Mouse (Mus musculus): ENCODE measurements around the gene Ccnb1. TPM values are rescaled to one million over a fixed set of nuclear protein-coding genes. Genes with fewer than 3 reads are reported as not detected.
A peak's percentile ranks its signal among the peaks of the same experiment; 100 is the strongest.

The Ccnb1 gene
- 159 and 183 TPM in 2 replicates for polyA plus RNA-seq (2015; fragmentation: Nextera tagmentation; extraction: Ambion mirVana)

GRCm38 (mm10) chr13:100786414-100786867 is at the start of gene Ccnb1:
Gene Ccnb1 (minus strand): TSS chr13:100786570.
- peak within 1 kb of the TSS; percentile 94 for H3K4me2 ChIP-seq
- H3K27me3 ChIP-seq = no peaks in the 10 kb centered on the region
- H3K9ac ChIP-seq = peak within 1 kb of the TSS; percentile 72
- peaks cover 20% of the 10 kb centered on the region; the same call in 1 of the 2 replicates for H3K36me3 ChIP-seq
- no peaks in the 10 kb centered on the region for H3K9me3 ChIP-seq (replicated peaks)
- H3K4me3 ChIP-seq = peak within 1 kb of the TSS; percentile 81
- under 1% methylated on average over 35 of the region's 35 CpGs for WGBS
- peaks cover 26% of the 10 kb centered on the region for H3K4me1 ChIP-seq (replicated peaks)
- H3K27ac ChIP-seq = peak within 1 kb of the TSS; percentile 51; the same call in 1 of the 2 replicates
- ATAC-seq (replicated peaks; ENCODE audit: insufficient number of reproducible peaks, insufficient read depth, low FRiP score, low read depth) = peak; percentile 98

- no peak for ATAC-seq (replicated peaks; ENCODE audit: insufficient number of reproducible peaks, insufficient read depth, low FRiP score, low read depth)
- Histone ChIP-seq H3K27ac (no peak overlapping the region), H3K4me3 (no peak overlapping the region), H3K27me3 (no peaks in the 10 kb centered on the region), H3K9me3 (replicated peaks) (no peaks in the 10 kb centered on the region), H3K4me2 (no peak overlapping the region), H3K36me3 (no peaks in the 10 kb centered on the region), H3K4me1 (replicated peaks) (peaks cover 18% of the 10 kb centered on the region), H3K9ac (no peak overlapping the region)
These were observed 48.4 kb upstream of the Ccnb1 start for GRCm38 (mm10) chr13:100834777-100835176.

- peaks cover 20% of the 10 kb centered on the region for H3K4me1 ChIP-seq (replicated peaks)
- no peak for ATAC-seq (replicated peaks; ENCODE audit: insufficient number of reproducible peaks, insufficient read depth, low FRiP score, low read depth)
- peak overlapping the region; percentile 46 for H3K4me2 ChIP-seq
- 61% methylated on average over 6 of the region's 6 CpGs for WGBS
- peak overlapping the region; percentile 88 for H3K4me3 ChIP-seq
- H3K9me3 ChIP-seq (replicated peaks) = no peaks in the 10 kb centered on the region
- H3K27me3 ChIP-seq = no peaks in the 10 kb centered on the region
- no peak overlapping the region for H3K9ac ChIP-seq
- H3K27ac ChIP-seq = no peak overlapping the region
- no peaks in the 10 kb centered on the region for H3K36me3 ChIP-seq
These were observed 47.3 kb upstream of the Ccnb1 start for GRCm38 (mm10) chr13:100833640-100834002.

- WGBS = under 1% methylated on average over 94 of the region's 94 CpGs
These were observed 46.6 kb upstream of the Ccnb1 start, which contains the start of gene Slc30a5 for GRCm38 (mm10) chr13:100832741-100833639. Gene Slc30a5 (minus strand): TSS chr13:100833427.

GRCm38 (mm10) chr13:100832188-100832587 is 45.8 kb upstream of the Ccnb1 start:
- no peak for ATAC-seq (replicated peaks; ENCODE audit: insufficient number of reproducible peaks, insufficient read depth, low FRiP score, low read depth)
- H3K36me3 ChIP-seq = peaks cover 9% of the 10 kb centered on the region; the same call in 1 of the 2 replicates
- WGBS = 3% methylated on average over 8 of the region's 8 CpGs
- H3K4me2 ChIP-seq = peak overlapping the region; percentile 77
- no peaks in the 10 kb centered on the region for H3K9me3 ChIP-seq (replicated peaks)
- H3K4me1 ChIP-seq (replicated peaks) = peaks cover 20% of the 10 kb centered on the region
- peak overlapping the region; percentile 95 for H3K27ac ChIP-seq
- no peaks in the 10 kb centered on the region for H3K27me3 ChIP-seq
- H3K9ac ChIP-seq = peak overlapping the region; percentile 79
- H3K4me3 ChIP-seq = peak overlapping the region; percentile 88

More at GRCm38 (mm10) chr13:100832741-100833639, 46.6 kb upstream of the Ccnb1 start, which contains the start of gene Slc30a5:
- peak within 1 kb of the TSS; percentile 77 for H3K4me2 ChIP-seq
- no peaks in the 10 kb centered on the region for H3K27me3 ChIP-seq
- H3K4me3 ChIP-seq = peak within 1 kb of the TSS; percentile 88
- ATAC-seq (replicated peaks; ENCODE audit: insufficient number of reproducible peaks, insufficient read depth, low FRiP score, low read depth) = peak; percentile 98
- H3K9me3 ChIP-seq (replicated peaks) = no peaks in the 10 kb centered on the region
- H3K9ac ChIP-seq = peak within 1 kb of the TSS; percentile 79
- H3K4me1 ChIP-seq (replicated peaks) = peaks cover 20% of the 10 kb centered on the region
- H3K36me3 ChIP-seq = peaks cover 4% of the 10 kb centered on the region; the same call in 1 of the 2 replicates
- peak within 1 kb of the TSS; percentile 95 for H3K27ac ChIP-seq

GRCm38 (mm10) chr13:100831123-100831522 is 44.8 kb upstream of the Ccnb1 start:
- Histone ChIP-seq H3K36me3 (peaks cover 17% of the 10 kb centered on the region; the same call in 1 of the 2 replicates), H3K27ac (peak overlapping the region; percentile 9), H3K9ac (peak overlapping the region; percentile 25; the same call in 1 of the 2 replicates), H3K4me3 (peak overlapping the region; percentile 88), H3K4me1 (replicated peaks) (peaks cover 20% of the 10 kb centered on the region), H3K4me2 (peak overlapping the region; percentile 77), H3K9me3 (replicated peaks) (no peaks in the 10 kb centered on the region), H3K27me3 (no peaks in the 10 kb centered on the region)
- 77% methylated on average over 6 of the region's 6 CpGs for WGBS
- no peak for ATAC-seq (replicated peaks; ENCODE audit: insufficient number of reproducible peaks, insufficient read depth, low FRiP score, low read depth)

GRCm38 (mm10) chr13:100825627-100826410 is 39.4 kb upstream of the Ccnb1 start:
- Histone ChIP-seq H3K4me3 (no peak overlapping the region), H3K27me3 (no peaks in the 10 kb centered on the region), H3K36me3 (peaks cover 58% of the 10 kb centered on the region), H3K9me3 (replicated peaks) (no peaks in the 10 kb centered on the region), H3K4me2 (no peak overlapping the region), H3K4me1 (replicated peaks) (peaks cover 6% of the 10 kb centered on the region), H3K9ac (no peak overlapping the region), H3K27ac (no peak overlapping the region)
- no peak for ATAC-seq (replicated peaks; ENCODE audit: insufficient number of reproducible peaks, insufficient read depth, low FRiP score, low read depth)
- 88% methylated on average over 9 of the region's 9 CpGs for WGBS

- H3K36me3 ChIP-seq = peaks cover 66% of the 10 kb centered on the region
- no peaks in the 10 kb centered on the region for H3K9me3 ChIP-seq (replicated peaks)
- no peak overlapping the region for H3K9ac ChIP-seq
- 92% methylated on average over 3 of the region's 3 CpGs for WGBS
- no peak overlapping the region for H3K4me2 ChIP-seq
- no peak overlapping the region for H3K27ac ChIP-seq
- no peak overlapping the region for H3K4me3 ChIP-seq
- no peaks in the 10 kb centered on the region for H3K27me3 ChIP-seq
- no peak for ATAC-seq (replicated peaks; ENCODE audit: insufficient number of reproducible peaks, insufficient read depth, low FRiP score, low read depth)
- peaks cover 2% of the 10 kb centered on the region; the same call in 1 of the 2 replicates for H3K4me1 ChIP-seq (replicated peaks)
These were observed 38.5 kb upstream of the Ccnb1 start for GRCm38 (mm10) chr13:100824916-100825315.

- no peak for ATAC-seq (replicated peaks; ENCODE audit: insufficient number of reproducible peaks, insufficient read depth, low FRiP score, low read depth)
- Histone ChIP-seq H3K4me3 (no peak overlapping the region), H3K9me3 (replicated peaks) (no peaks in the 10 kb centered on the region), H3K4me2 (no peak overlapping the region), H3K27ac (no peak overlapping the region), H3K36me3 (peaks cover 71% of the 10 kb centered on the region), H3K4me1 (replicated peaks) (no peaks in the 10 kb centered on the region; the same call in 1 of the 2 replicates), H3K27me3 (no peaks in the 10 kb centered on the region), H3K9ac (no peak overlapping the region)
- WGBS = 72% methylated on average over 6 of the region's 6 CpGs
These were observed 37.9 kb upstream of the Ccnb1 start for GRCm38 (mm10) chr13:100824306-100824705.

GRCm38 (mm10) chr13:100823863-100824262 is 37.5 kb upstream of the Ccnb1 start:
- no peak overlapping the region for H3K4me3 ChIP-seq
- no peak for ATAC-seq (replicated peaks; ENCODE audit: insufficient number of reproducible peaks, insufficient read depth, low FRiP score, low read depth)
- H3K27ac ChIP-seq = no peak overlapping the region
- WGBS = 90% methylated on average over 3 of the region's 3 CpGs
- H3K4me2 ChIP-seq = no peak overlapping the region
- H3K36me3 ChIP-seq = peaks cover 74% of the 10 kb centered on the region
- H3K27me3 ChIP-seq = no peaks in the 10 kb centered on the region
- H3K9ac ChIP-seq = no peak overlapping the region
- H3K9me3 ChIP-seq (replicated peaks) = no peaks in the 10 kb centered on the region
- H3K4me1 ChIP-seq (replicated peaks) = no peaks in the 10 kb centered on the region

GRCm38 (mm10) chr13:100814451-100814850 is 28.1 kb upstream of the Ccnb1 start:
- no peaks in the 10 kb centered on the region for H3K9me3 ChIP-seq (replicated peaks)
- no peak overlapping the region for H3K27ac ChIP-seq
- peaks cover 71% of the 10 kb centered on the region for H3K36me3 ChIP-seq
- no peaks in the 10 kb centered on the region for H3K4me1 ChIP-seq (replicated peaks)
- 90% methylated on average over 6 of the region's 6 CpGs for WGBS
- no peak overlapping the region for H3K4me2 ChIP-seq
- no peak overlapping the region for H3K4me3 ChIP-seq
- no peak overlapping the region for H3K9ac ChIP-seq
- ATAC-seq (replicated peaks; ENCODE audit: insufficient number of reproducible peaks, insufficient read depth, low FRiP score, low read depth) = no peak
- no peaks in the 10 kb centered on the region for H3K27me3 ChIP-seq

Data from heart, embryonic 15.5 days (tissue).